Mouse (Mus musculus) midbrain, embryonic 10.5 days (tissue): Measurements from ENCODE around the gene Atxn1l. TPM values are rescaled to one million over a fixed set of nuclear protein-coding genes. Genes with fewer than 3 reads are reported as not detected.
A peak's percentile ranks its signal among the peaks of the same experiment; 100 is the strongest.
"Not testable (repeated sequence)": the region's sequence is repeated elsewhere in the genome, so short reads cannot be mapped to it uniquely, and the experiment has no call there.

Experiments
- DNase-seq: peaks from one replicate; pipeline ENCODE4 v3.0.0-alpha.2; 2017; ENCODE audit warnings: low spot score
- H3K27ac ChIP-seq: fragments of 300-500 bp; sonication (generic); replicated peaks from 2 replicates; pipeline ENCODE4 v1.5.1; 2016; ENCODE audit warnings: mild to moderate bottlenecking
- H3K27me3 ChIP-seq: fragments of 300-500 bp; sonication (generic); 2 replicates; pipeline ENCODE4 v1.6.1; 2016; ENCODE audit warnings: low read depth, mild to moderate bottlenecking; ENCODE audit not compliant: poor library complexity, severe bottlenecking
- H3K36me3 ChIP-seq: fragments of 300-500 bp; sonication (generic); 2 replicates; pipeline ENCODE4 v1.6.1; 2016; ENCODE audit warnings: mild to moderate bottlenecking, moderate library complexity
- H3K4me1 ChIP-seq: fragments of 300-500 bp; sonication (generic); 2 replicates; pipeline ENCODE4 v1.6.1; 2016
- H3K4me3 ChIP-seq: fragments of 300-500 bp; sonication (generic); 2 replicates; pipeline ENCODE4 v1.5.1; 2016; ENCODE audit warnings: mild to moderate bottlenecking, moderate library complexity
- H3K9me3 ChIP-seq: fragments of 300-500 bp; sonication (generic); replicated peaks from 2 replicates; pipeline ENCODE4 v1.6.1; 2016; ENCODE audit warnings: mild to moderate bottlenecking
- WGBS: fragments of 180-500 bp; shearing (Covaris S2); methylation state at CpG from one replicate; pipeline ENCODE4 v1.1.7; 2016; 5-methylcytosine and 5-hydroxymethylcytosine counted together
- polyA plus RNA-seq: library from polyadenylated mRNA; unstranded; fragments of >200 nt; fragmentation: Nextera tagmentation; extraction: Ambion mirVana; gene quantifications from 2 replicates; pipeline ENCODE4 v1.2.1, GENCODE M21; 2016

Gene Atxn1l
- polyA plus RNA-seq, 1 experiment from 2014 or later, result 6.3 TPM

- H3K9me3 ChIP-seq, H3K27ac ChIP-seq, H3K36me3 ChIP-seq, H3K4me1 ChIP-seq, H3K4me3 ChIP-seq, H3K27me3 ChIP-seq, DNase-seq: not testable (repeated sequence)
- WGBS, result 86% methylated on average over 4 of the region's 4 CpGs
Measured at GRCm38 (mm10) chr8:109755554-109755953, 18.0 kb upstream of the Atxn1l start.

- 89% methylated on average over 8 of the region's 8 CpGs for WGBS
- Histone ChIP-seq H3K36me3 (no peaks in the 10 kb centered on the region), H3K4me1 (no peaks in the 10 kb centered on the region), H3K27ac (no peak overlapping the region), H3K9me3 (no peaks in the 10 kb centered on the region; the same call in 1 of the 2 replicates), H3K27me3 (no peaks in the 10 kb centered on the region), H3K4me3 (no peak overlapping the region)
- DNase-seq, result no peak
Measured at GRCm38 (mm10) chr8:109754696-109755095, 17.2 kb upstream of the Atxn1l start.

GRCm38 (mm10) chr8:109751731-109752485 lies 14.4 kb upstream of the Atxn1l start:
- Histone ChIP-seq H3K27me3 (no peaks in the 10 kb centered on the region), H3K36me3 (no peaks in the 10 kb centered on the region), H3K9me3 (no peaks in the 10 kb centered on the region; the same call in 1 of the 2 replicates), H3K27ac (no peak overlapping the region), H3K4me1 (no peaks in the 10 kb centered on the region), H3K4me3 (no peak overlapping the region)
- no peak for DNase-seq
- WGBS, result 92% methylated on average over 20 of the region's 20 CpGs

- Histone ChIP-seq H3K4me3 (no peak overlapping the region), H3K9me3 (no peaks in the 10 kb centered on the region; the same call in 1 of the 2 replicates), H3K27ac (no peak overlapping the region), H3K27me3 (no peaks in the 10 kb centered on the region), H3K36me3 (no peaks in the 10 kb centered on the region), H3K4me1 (no peaks in the 10 kb centered on the region)
- no peak for DNase-seq
- 83% methylated on average over 12 of the region's 12 CpGs for WGBS
Measured at GRCm38 (mm10) chr8:109750699-109751098, 13.2 kb upstream of the Atxn1l start.

GRCm38 (mm10) chr8:109750274-109750673 lies 12.7 kb upstream of the Atxn1l start:
- no peaks in the 10 kb centered on the region for H3K4me1 ChIP-seq
- H3K27ac ChIP-seq, result no peak overlapping the region
- 75% methylated on average over 5 of the region's 5 CpGs for WGBS
- no peaks in the 10 kb centered on the region for H3K36me3 ChIP-seq
- no peaks in the 10 kb centered on the region; the same call in 1 of the 2 replicates for H3K9me3 ChIP-seq
- no peak overlapping the region for H3K4me3 ChIP-seq
- no peaks in the 10 kb centered on the region for H3K27me3 ChIP-seq
- no peak for DNase-seq

GRCm38 (mm10) chr8:109747468-109748199 lies 10.1 kb upstream of the Atxn1l start:
- Histone ChIP-seq H3K27me3 (no peaks in the 10 kb centered on the region), H3K9me3 (no peaks in the 10 kb centered on the region), H3K4me3 (no peak overlapping the region), H3K27ac (no peak overlapping the region), H3K4me1 (no peaks in the 10 kb centered on the region), H3K36me3 (no peaks in the 10 kb centered on the region)
- DNase-seq, result no peak
- WGBS, result 91% methylated on average over 8 of the region's 12 CpGs

GRCm38 (mm10) chr8:109738049-109738380 lies 476 bp upstream of the Atxn1l start:
- Histone ChIP-seq H3K4me1 (peaks cover 14% of the 10 kb centered on the region), H3K9me3 (no peaks in the 10 kb centered on the region), H3K27me3 (no peaks in the 10 kb centered on the region), H3K4me3 (peak overlapping the region; percentile 98), H3K27ac (peak overlapping the region; percentile 96), H3K36me3 (peaks cover 22% of the 10 kb centered on the region)
- DNase-seq, result no peak
- 87% methylated on average over 1 of the region's 1 CpGs for WGBS

- Histone ChIP-seq H3K4me1 (peaks cover 14% of the 10 kb centered on the region), H3K27me3 (no peaks in the 10 kb centered on the region), H3K27ac (peak overlapping the region; percentile 96), H3K36me3 (peaks cover 34% of the 10 kb centered on the region), H3K4me3 (peak overlapping the region; percentile 98), H3K9me3 (no peaks in the 10 kb centered on the region)
- no peak for DNase-seq
- 10% methylated on average over 8 of the region's 8 CpGs for WGBS
Measured at GRCm38 (mm10) chr8:109736819-109737218, 720 bp downstream of the Atxn1l start.

- no peak for DNase-seq
- Histone ChIP-seq H3K4me1 (peaks cover 14% of the 10 kb centered on the region), H3K27me3 (no peaks in the 10 kb centered on the region), H3K4me3 (no peak overlapping the region), H3K27ac (no peak overlapping the region), H3K9me3 (no peaks in the 10 kb centered on the region), H3K36me3 (peaks cover 62% of the 10 kb centered on the region)
- WGBS, result 96% methylated on average over 3 of the region's 3 CpGs
Measured at GRCm38 (mm10) chr8:109734018-109734417, 3.5 kb downstream of the Atxn1l start.

- H3K36me3 ChIP-seq, result peaks cover 92% of the 10 kb centered on the region
- 77% methylated on average over 3 of the region's 3 CpGs for WGBS
- H3K4me3 ChIP-seq, result no peak overlapping the region
- no peak overlapping the region for H3K27ac ChIP-seq
- H3K27me3 ChIP-seq, result no peaks in the 10 kb centered on the region
- DNase-seq, result no peak
- H3K4me1 ChIP-seq, result peaks cover 4% of the 10 kb centered on the region
- no peaks in the 10 kb centered on the region for H3K9me3 ChIP-seq
Measured at GRCm38 (mm10) chr8:109731012-109731411, 6.5 kb downstream of the Atxn1l start.

- Histone ChIP-seq H3K27ac (no peak overlapping the region), H3K36me3 (peaks cover 100% of the 10 kb centered on the region), H3K4me1 (no peaks in the 10 kb centered on the region), H3K27me3 (no peaks in the 10 kb centered on the region), H3K4me3 (no peak overlapping the region), H3K9me3 (no peaks in the 10 kb centered on the region)
- 85% methylated on average over 3 of the region's 3 CpGs for WGBS
- no peak for DNase-seq
Measured at GRCm38 (mm10) chr8:109725106-109725505, 12.4 kb downstream of the Atxn1l start.

- 94% methylated on average over 5 of the region's 5 CpGs for WGBS
- no peak overlapping the region for H3K4me3 ChIP-seq
- no peak overlapping the region for H3K27ac ChIP-seq
- peaks cover 100% of the 10 kb centered on the region for H3K36me3 ChIP-seq
- no peak for DNase-seq
- H3K27me3 ChIP-seq, result no peaks in the 10 kb centered on the region
- no peaks in the 10 kb centered on the region for H3K4me1 ChIP-seq
- no peaks in the 10 kb centered on the region for H3K9me3 ChIP-seq
Measured at GRCm38 (mm10) chr8:109714961-109715360, 22.6 kb downstream of the Atxn1l start.

- Histone ChIP-seq H3K4me3 (no peak overlapping the region), H3K27ac (no peak overlapping the region), H3K4me1 (peaks cover 8% of the 10 kb centered on the region), H3K27me3 (no peaks in the 10 kb centered on the region), H3K9me3 (no peaks in the 10 kb centered on the region), H3K36me3 (peaks cover 100% of the 10 kb centered on the region)
- no peak for DNase-seq
- WGBS, result 100% methylated on average over 1 of the region's 1 CpGs
Measured at GRCm38 (mm10) chr8:109712521-109712920, 25.0 kb downstream of the Atxn1l start.
